Mouse (Mus musculus) forebrain, embryonic 15.5 days (tissue): ENCODE data around the gene Ttc32. TPM values are rescaled to one million over a fixed set of nuclear protein-coding genes. Genes with fewer than 3 reads are reported as not detected.
A peak's percentile ranks its signal among the peaks of the same experiment; 100 is the strongest.
"Not testable (repeated sequence)": the region's sequence is repeated elsewhere in the genome, so short reads cannot be mapped to it uniquely, and the experiment has no call there.

Source experiments
- ATAC-seq: fragments of 200-750 bp; cut with Nextera tagmentation; replicated peaks from 2 replicates; pipeline ENCODE4 v1.8.0; 2017; ENCODE audit warnings: mild to moderate bottlenecking, moderate TSS enrichment, moderate library complexity
- H3K27ac ChIP-seq: fragments of 300-500 bp; sonication (generic); replicated peaks from 2 replicates; pipeline ENCODE4 v1.5.1; 2015; ENCODE audit warnings: mild to moderate bottlenecking, inconsistent platforms
- H3K27me3 ChIP-seq: fragments of 300-500 bp; sonication (generic); 2 replicates; pipeline ENCODE4 v1.6.1; 2015; ENCODE audit warnings: inconsistent platforms
- H3K36me3 ChIP-seq: fragments of 300-500 bp; sonication (generic); 2 replicates; pipeline ENCODE4 v1.6.1; 2015; ENCODE audit warnings: mild to moderate bottlenecking, inconsistent platforms
- H3K4me1 ChIP-seq: fragments of 300-500 bp; sonication (generic); 2 replicates; pipeline ENCODE4 v1.6.1; 2015; ENCODE audit warnings: inconsistent platforms
- H3K4me2 ChIP-seq: fragments of 300-500 bp; sonication (generic); replicated peaks from 2 replicates; pipeline ENCODE4 v1.6.1; 2015; ENCODE audit warnings: mild to moderate bottlenecking, inconsistent platforms
- H3K4me3 ChIP-seq: fragments of 300-500 bp; sonication (generic); 2 replicates; pipeline ENCODE4 v1.5.1; 2015; ENCODE audit warnings: mild to moderate bottlenecking, inconsistent platforms
- H3K9ac ChIP-seq: fragments of 300-500 bp; sonication (generic); replicated peaks from 2 replicates; pipeline ENCODE4 v1.6.1; 2015; ENCODE audit warnings: mild to moderate bottlenecking, inconsistent platforms
- H3K9me3 ChIP-seq: fragments of 300-500 bp; sonication (generic); 2 replicates; pipeline ENCODE4 v1.6.1; 2016; ENCODE audit warnings: inconsistent platforms
- WGBS: fragments of 180-500 bp; shearing (Covaris S2); methylation state at CpG from one replicate; pipeline ENCODE4 v1.1.7; 2015; ENCODE audit warnings: mixed read lengths; 5-methylcytosine and 5-hydroxymethylcytosine counted together
- polyA plus RNA-seq: library from polyadenylated mRNA; unstranded; fragments of >200 nt; fragmentation: Nextera tagmentation; extraction: Ambion mirVana; gene quantifications from 2 replicates; pipeline ENCODE4 v1.2.1, GENCODE M21; 2015

Gene Ttc32
- polyA plus RNA-seq, 1 experiment from 2014 or later: 11.4 TPM

DNA sequence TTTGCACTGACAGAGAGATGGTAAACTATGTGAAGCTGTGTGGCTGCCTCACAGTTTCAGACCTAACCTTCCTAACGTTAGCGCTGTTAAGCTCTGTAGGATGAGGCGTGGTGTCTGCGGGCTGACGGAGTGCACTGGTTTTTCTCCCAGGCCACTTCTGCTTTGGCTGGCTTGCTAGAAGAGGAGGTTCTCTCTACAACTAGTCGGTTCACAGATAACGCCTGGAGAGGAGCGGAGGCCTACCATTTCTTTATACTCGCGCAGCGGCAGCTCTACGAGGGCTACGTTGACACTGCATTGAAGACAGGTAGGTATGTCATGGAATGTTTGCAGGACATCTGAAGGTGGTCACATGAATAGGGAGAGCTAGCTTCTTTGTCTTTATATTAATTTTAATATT is 5.1 kb upstream of the Ttc32 start:
- H3K9me3 ChIP-seq: no peaks in the 10 kb centered on the region
- H3K27ac ChIP-seq: no peak overlapping the region
- H3K4me1 ChIP-seq: no peaks in the 10 kb centered on the region
- no peak overlapping the region for H3K9ac ChIP-seq
- 92% methylated on average over 13 of the region's 13 CpGs for WGBS
- H3K4me2 ChIP-seq: no peak overlapping the region
- H3K27me3 ChIP-seq: no peaks in the 10 kb centered on the region
- H3K4me3 ChIP-seq: no peak overlapping the region
- H3K36me3 ChIP-seq: peaks cover 16% of the 10 kb centered on the region; the same call in 1 of the 2 replicates
- no peak for ATAC-seq

DNA sequence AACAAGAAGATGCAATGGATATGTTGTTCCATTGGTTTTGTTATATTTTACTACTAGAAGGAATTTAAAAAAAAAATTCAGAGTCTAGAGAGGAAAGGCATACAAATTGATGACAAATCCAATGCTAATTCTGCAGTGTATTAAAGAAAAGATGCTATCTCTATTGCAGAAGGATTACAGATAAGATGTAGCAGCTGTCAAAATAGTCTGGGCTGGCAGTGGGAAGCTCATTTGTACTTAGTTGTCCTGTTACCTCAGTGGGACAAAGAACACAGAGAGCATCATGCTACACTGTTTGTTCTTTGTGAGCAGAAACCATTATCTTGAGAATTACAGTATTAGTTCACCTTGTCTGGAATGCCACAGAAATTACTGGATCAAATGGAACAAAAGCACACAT is 3.0 kb upstream of the Ttc32 start:
- H3K27ac ChIP-seq: no peak overlapping the region
- H3K4me3 ChIP-seq: no peak overlapping the region
- H3K27me3 ChIP-seq: no peaks in the 10 kb centered on the region
- H3K4me2 ChIP-seq: no peak overlapping the region
- H3K4me1 ChIP-seq: peaks cover 8% of the 10 kb centered on the region
- ATAC-seq: no peak
- H3K9ac ChIP-seq: no peak overlapping the region
- H3K36me3 ChIP-seq: peaks cover 16% of the 10 kb centered on the region; the same call in 1 of the 2 replicates
- no peaks in the 10 kb centered on the region for H3K9me3 ChIP-seq

- ATAC-seq, H3K27me3 ChIP-seq, H3K4me1 ChIP-seq, H3K4me2 ChIP-seq, H3K4me3 ChIP-seq, H3K9me3 ChIP-seq, H3K27ac ChIP-seq, H3K9ac ChIP-seq: not testable (repeated sequence)
- H3K36me3 ChIP-seq: peaks cover 16% of the 10 kb centered on the region; the same call in 1 of the 2 replicates
- WGBS: 94% methylated on average over 7 of the region's 7 CpGs
Observed at GRCm38 (mm10) chr12:9028816-9029215, 981 bp upstream of the Ttc32 start.

GRCm38 (mm10) chr12:9029506-9029887 is 300 bp upstream of the Ttc32 start:
- H3K36me3 ChIP-seq: peaks cover 16% of the 10 kb centered on the region; the same call in 1 of the 2 replicates
- peak overlapping the region; percentile 93 for H3K4me3 ChIP-seq
- 60% methylated on average over 4 of the region's 4 CpGs for WGBS
- peak; percentile 61 for ATAC-seq
- H3K4me2 ChIP-seq: peak overlapping the region; percentile 72
- no peaks in the 10 kb centered on the region for H3K9me3 ChIP-seq
- no peaks in the 10 kb centered on the region for H3K27me3 ChIP-seq
- H3K27ac ChIP-seq: peak overlapping the region; percentile 100
- H3K9ac ChIP-seq: peak overlapping the region; percentile 99; the same call in 1 of the 2 replicates
- peaks cover 8% of the 10 kb centered on the region for H3K4me1 ChIP-seq

DNA sequence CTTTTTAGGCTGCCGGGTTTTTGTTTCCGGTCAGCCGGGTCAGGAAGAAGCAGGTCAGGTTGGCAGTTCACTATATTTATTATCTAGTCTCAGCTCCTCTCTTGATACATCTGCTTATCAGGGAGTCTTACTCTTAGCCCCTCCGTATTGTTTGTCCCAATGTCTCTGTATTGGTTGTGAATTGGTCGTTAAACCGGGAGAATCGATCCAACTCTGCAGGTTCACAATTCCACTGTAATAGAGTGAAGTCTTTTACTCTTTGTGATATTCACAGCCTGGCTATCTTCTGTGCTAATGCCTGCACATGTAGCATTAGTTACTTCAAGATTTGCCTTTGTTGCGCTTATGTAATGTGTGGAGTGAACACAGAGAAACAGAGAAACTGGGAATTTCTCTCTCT is 1.4 kb downstream of the Ttc32 start:
- peak overlapping the region; percentile 72 for H3K4me2 ChIP-seq
- no peaks in the 10 kb centered on the region for H3K9me3 ChIP-seq
- ATAC-seq: no peak
- H3K9ac ChIP-seq: peak overlapping the region; percentile 99
- H3K27me3 ChIP-seq: no peaks in the 10 kb centered on the region
- H3K36me3 ChIP-seq: peaks cover 13% of the 10 kb centered on the region; the same call in 1 of the 2 replicates
- peak overlapping the region; percentile 93 for H3K4me3 ChIP-seq
- no peak overlapping the region for H3K27ac ChIP-seq
- peaks cover 8% of the 10 kb centered on the region for H3K4me1 ChIP-seq
- WGBS: 66% methylated on average over 8 of the region's 8 CpGs

DNA sequence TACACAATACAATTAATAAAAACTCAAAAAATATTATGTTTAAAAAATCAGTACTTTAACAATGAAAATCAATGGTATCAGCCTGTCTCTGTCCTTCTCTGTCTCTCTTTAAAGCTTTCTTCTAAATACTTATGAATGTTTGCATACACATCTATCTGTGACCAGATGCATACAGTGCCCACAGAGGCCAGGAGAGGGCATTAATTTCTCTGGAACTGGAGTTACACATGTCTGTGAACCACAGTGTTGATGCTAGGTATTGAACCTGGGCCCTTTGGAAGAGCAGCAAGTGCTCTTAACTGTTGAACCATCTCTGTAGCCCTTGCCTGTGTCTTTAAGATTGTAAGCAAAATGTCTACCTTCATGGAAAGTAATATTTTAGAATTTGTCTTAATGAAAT is 3.3 kb downstream of the Ttc32 start:
- Histone ChIP-seq H3K36me3 (peaks cover 5% of the 10 kb centered on the region; the same call in 1 of the 2 replicates), H3K4me1 (peaks cover 8% of the 10 kb centered on the region), H3K27ac (no peak overlapping the region), H3K27me3 (no peaks in the 10 kb centered on the region), H3K9ac (no peak overlapping the region), H3K4me2 (no peak overlapping the region), H3K4me3 (no peak overlapping the region), H3K9me3 (no peaks in the 10 kb centered on the region)
- ATAC-seq: no peak

- Histone ChIP-seq H3K9ac (no peak overlapping the region), H3K4me2 (no peak overlapping the region), H3K4me3 (no peak overlapping the region), H3K27ac (no peak overlapping the region), H3K27me3 (no peaks in the 10 kb centered on the region), H3K9me3 (no peaks in the 10 kb centered on the region), H3K36me3 (peaks cover 3% of the 10 kb centered on the region; the same call in 1 of the 2 replicates), H3K4me1 (no peaks in the 10 kb centered on the region)
- ATAC-seq: no peak
- 80% methylated on average over 9 of the region's 9 CpGs for WGBS
Observed at GRCm38 (mm10) chr12:9036409-9036808, 6.6 kb downstream of the Ttc32 start.

GRCm38 (mm10) chr12:9040177-9040576 is 10.4 kb downstream of the Ttc32 start:
- ATAC-seq: no peak
- 84% methylated on average over 5 of the region's 5 CpGs for WGBS
- H3K27ac ChIP-seq: no peak overlapping the region
- no peak overlapping the region for H3K4me2 ChIP-seq
- H3K27me3 ChIP-seq: no peaks in the 10 kb centered on the region
- H3K9ac ChIP-seq: no peak overlapping the region
- H3K4me3 ChIP-seq: no peak overlapping the region
- no peaks in the 10 kb centered on the region for H3K4me1 ChIP-seq
- H3K9me3 ChIP-seq: no peaks in the 10 kb centered on the region
- H3K36me3 ChIP-seq: peaks cover 3% of the 10 kb centered on the region; the same call in 1 of the 2 replicates

GRCm38 (mm10) chr12:9040686-9041085 is 10.9 kb downstream of the Ttc32 start:
- Histone ChIP-seq H3K4me1 (no peaks in the 10 kb centered on the region), H3K27me3 (no peaks in the 10 kb centered on the region)

GRCm38 (mm10) chr12:9042316-9042715 is 12.5 kb downstream of the Ttc32 start:
- H3K4me3 ChIP-seq: no peak overlapping the region
- no peak for ATAC-seq
- no peaks in the 10 kb centered on the region for H3K9me3 ChIP-seq
- no peak overlapping the region for H3K9ac ChIP-seq
- WGBS: 69% methylated on average over 5 of the region's 5 CpGs
- peaks cover 3% of the 10 kb centered on the region; the same call in 1 of the 2 replicates for H3K36me3 ChIP-seq
- H3K27me3 ChIP-seq: no peaks in the 10 kb centered on the region
- no peak overlapping the region for H3K4me2 ChIP-seq
- H3K4me1 ChIP-seq: no peaks in the 10 kb centered on the region
- H3K27ac ChIP-seq: no peak overlapping the region

More at GRCm38 (mm10) chr12:9040686-9041085, 10.9 kb downstream of the Ttc32 start:
- Histone ChIP-seq H3K9ac (no peak overlapping the region), H3K4me3 (no peak overlapping the region), H3K27ac (no peak overlapping the region), H3K36me3 (peaks cover 3% of the 10 kb centered on the region; the same call in 1 of the 2 replicates), H3K4me2 (no peak overlapping the region), H3K9me3 (no peaks in the 10 kb centered on the region)
- ATAC-seq: no peak
- 75% methylated on average over 7 of the region's 7 CpGs for WGBS

DNA sequence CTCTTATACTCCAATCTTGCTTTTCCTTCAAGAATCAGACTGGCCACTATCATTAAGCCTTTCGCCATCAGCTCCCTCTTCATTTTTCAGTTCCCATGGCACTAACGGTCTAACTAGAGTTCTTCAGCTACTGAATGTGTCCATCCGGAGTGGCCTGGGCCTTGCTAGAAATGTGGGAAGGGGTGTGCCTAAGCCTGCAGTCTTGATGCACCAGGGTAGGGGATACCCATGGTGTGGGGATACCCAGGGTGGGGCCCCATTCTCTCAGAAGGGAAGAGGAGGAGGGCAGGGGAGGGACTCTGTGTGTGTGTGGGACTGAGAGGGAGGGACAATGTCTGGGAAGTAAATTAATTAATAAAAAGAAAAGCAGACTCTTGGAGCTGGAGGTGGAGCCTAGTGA is 13.0 kb downstream of the Ttc32 start:
- ATAC-seq: no peak

GRCm38 (mm10) chr12:9044666-9045065 is 14.9 kb downstream of the Ttc32 start:
- 93% methylated on average over 7 of the region's 7 CpGs for WGBS
- no peak overlapping the region for H3K4me3 ChIP-seq
- no peak overlapping the region for H3K9ac ChIP-seq

More for the DNA sequence above, 13.0 kb downstream of the Ttc32 start:
- H3K36me3 ChIP-seq: peaks cover 3% of the 10 kb centered on the region; the same call in 1 of the 2 replicates
- H3K4me2 ChIP-seq: no peak overlapping the region
- H3K9ac ChIP-seq: no peak overlapping the region
- no peak overlapping the region for H3K4me3 ChIP-seq
- H3K9me3 ChIP-seq: no peaks in the 10 kb centered on the region
- H3K27ac ChIP-seq: no peak overlapping the region
- H3K4me1 ChIP-seq: no peaks in the 10 kb centered on the region
- no peaks in the 10 kb centered on the region for H3K27me3 ChIP-seq
- 83% methylated on average over 3 of the region's 3 CpGs for WGBS

GRCm38 (mm10) chr12:9046674-9047073 is 16.9 kb downstream of the Ttc32 start:
- Histone ChIP-seq H3K9ac (no peak overlapping the region), H3K9me3 (no peaks in the 10 kb centered on the region), H3K4me1 (no peaks in the 10 kb centered on the region), H3K27ac (no peak overlapping the region), H3K4me3 (no peak overlapping the region), H3K36me3 (no peaks in the 10 kb centered on the region), H3K4me2 (no peak overlapping the region), H3K27me3 (no peaks in the 10 kb centered on the region)
- no peak for ATAC-seq
- 73% methylated on average over 4 of the region's 4 CpGs for WGBS

More at GRCm38 (mm10) chr12:9044666-9045065, 14.9 kb downstream of the Ttc32 start:
- H3K27ac ChIP-seq: no peak overlapping the region
- no peaks in the 10 kb centered on the region for H3K36me3 ChIP-seq
- ATAC-seq: no peak
- no peaks in the 10 kb centered on the region for H3K9me3 ChIP-seq
- no peak overlapping the region for H3K4me2 ChIP-seq
- H3K27me3 ChIP-seq: no peaks in the 10 kb centered on the region
- H3K4me1 ChIP-seq: no peaks in the 10 kb centered on the region
